Mouse (Mus musculus): ENCODE results near the gene Golga7b. TPM values are rescaled to one million over a fixed set of nuclear protein-coding genes. Genes with fewer than 3 reads are reported as not detected.
A peak's percentile ranks its signal among the peaks of the same experiment; 100 is the strongest.

Gene Golga7b
- polyA plus RNA-seq, 2 experiments, result 0.11 TPM; not detected in 1

DNA sequence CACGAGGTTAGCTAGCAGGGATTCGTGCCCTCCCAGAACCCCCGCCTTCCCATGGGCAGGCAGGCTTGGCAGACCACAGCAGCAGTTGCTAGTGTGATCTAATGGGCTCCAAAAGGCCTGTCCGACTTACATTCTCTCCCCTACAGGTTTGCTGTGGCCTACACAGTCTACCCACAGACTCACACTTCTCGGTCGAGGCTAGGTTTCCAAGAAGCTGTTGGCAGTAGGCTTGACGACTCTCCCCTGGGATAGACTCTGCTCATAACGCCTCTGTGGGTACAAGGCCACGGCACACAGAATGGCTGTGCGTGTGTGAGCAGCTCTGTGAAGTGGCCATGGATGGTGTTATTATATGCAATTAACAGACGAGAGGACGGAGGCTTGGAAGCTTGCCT lies 9.9 kb downstream of the Golga7b start:
- Histone ChIP-seq H3K9me3 (ENCODE audit: control insufficient read depth, low read length) (no peaks in the 10 kb centered on the region), H3K4me2 (replicated peaks; ENCODE audit: low read depth, low read length, severe bottlenecking) (no peak overlapping the region), H3K9ac (ENCODE audit: low read depth, low read length, severe bottlenecking) (no peak overlapping the region), H3K27me3 (ENCODE audit: control insufficient read depth, insufficient read depth, low read length) (peaks cover 16% of the 10 kb centered on the region), H3K4me1 (ENCODE audit: control insufficient read depth, insufficient read depth, low read length) (0 out of 2 replicates have a peak, but pooled peaks cover 3% of the 10 kb centered on the region), H3K36me3 (ENCODE audit: control insufficient read depth, insufficient read depth, low read length) (no peaks in the 10 kb centered on the region), H3K27ac (replicated peaks; ENCODE audit: low read depth, low read length) (no peak overlapping the region), H3K4me3 (replicated peaks; ENCODE audit: low read length) (no peak overlapping the region)
- no peak for DNase-seq (ENCODE audit: low spot score)
- no peak for TF ChIP-seq POLR2A (IDR thresholded peaks at IDR 0.05; ENCODE audit: borderline replicate concordance, extremely low read depth, insufficient read depth, insufficient read length)
- no peak for ATAC-seq (ENCODE audit: low FRiP score, low read depth)
- WGBS, result 86% methylated on average over 12 of the region's 12 CpGs

DNA sequence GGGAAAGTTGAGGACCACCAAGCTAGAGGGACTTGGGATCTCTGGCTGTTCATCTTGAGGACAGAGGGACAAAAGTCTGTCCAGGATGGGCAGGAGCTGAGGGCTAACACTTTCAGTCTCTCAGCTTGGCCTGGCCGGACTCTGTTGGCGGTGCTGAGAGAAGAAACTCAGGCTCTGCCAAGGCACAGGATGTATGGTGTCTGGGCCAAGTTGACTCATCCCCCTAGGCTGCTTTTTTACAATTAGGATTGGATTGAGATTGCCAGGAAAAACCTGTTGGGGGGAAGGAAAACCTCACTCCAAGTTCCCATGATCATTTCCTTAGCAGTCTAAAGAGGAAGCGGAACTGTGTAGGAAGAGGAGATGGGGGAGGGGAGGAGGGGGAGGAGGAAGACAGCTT lies 10.7 kb downstream of the Golga7b start:
- H3K9me3 ChIP-seq (ENCODE audit: control insufficient read depth, low read length), result no peaks in the 10 kb centered on the region
- H3K4me2 ChIP-seq (replicated peaks; ENCODE audit: low read depth, low read length, severe bottlenecking), result no peak overlapping the region
- H3K9ac ChIP-seq (ENCODE audit: low read depth, low read length, severe bottlenecking), result no peak overlapping the region
- no peak for ATAC-seq (ENCODE audit: low FRiP score, low read depth)
- H3K4me1 ChIP-seq (ENCODE audit: control insufficient read depth, insufficient read depth, low read length), result 0 out of 2 replicates have a peak, but pooled peaks cover 3% of the 10 kb centered on the region
- H3K36me3 ChIP-seq (ENCODE audit: control insufficient read depth, insufficient read depth, low read length), result no peaks in the 10 kb centered on the region
- no peak overlapping the region for H3K27ac ChIP-seq (replicated peaks; ENCODE audit: low read depth, low read length)
- H3K4me3 ChIP-seq (replicated peaks; ENCODE audit: low read length), result no peak overlapping the region
- no peak for TF ChIP-seq POLR2A (IDR thresholded peaks at IDR 0.05; ENCODE audit: borderline replicate concordance, extremely low read depth, insufficient read depth, insufficient read length)
- DNase-seq (ENCODE audit: low spot score), result no peak
- 92% methylated on average over 3 of the region's 3 CpGs for WGBS
- peaks cover 16% of the 10 kb centered on the region for H3K27me3 ChIP-seq (ENCODE audit: control insufficient read depth, insufficient read depth, low read length)

DNA sequence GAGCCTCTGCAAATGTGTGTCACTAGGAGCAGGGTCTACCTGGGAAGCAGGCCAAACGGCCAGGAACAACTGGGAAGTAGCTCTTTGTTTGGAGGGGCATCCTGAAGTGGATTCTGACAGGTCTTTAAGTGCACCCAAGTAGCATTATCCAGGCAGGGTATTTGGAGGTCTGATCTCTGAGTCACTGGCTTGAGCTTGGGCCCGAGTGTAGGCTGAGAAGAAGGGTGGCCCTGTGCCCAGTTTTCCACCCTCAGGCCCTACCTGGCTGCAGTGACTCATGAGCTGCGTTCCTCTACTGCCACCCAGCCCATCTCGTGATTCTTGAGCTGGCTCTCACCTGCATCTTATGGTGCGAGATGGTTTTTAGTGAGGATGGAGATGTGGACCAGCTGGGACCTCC lies 11.2 kb downstream of the Golga7b start:
- ATAC-seq (ENCODE audit: low FRiP score, low read depth) (no peak), DNase-seq (ENCODE audit: low spot score) (no peak)
- Histone ChIP-seq H3K27me3 (ENCODE audit: control insufficient read depth, insufficient read depth, low read length) (peaks cover 16% of the 10 kb centered on the region), H3K4me2 (replicated peaks; ENCODE audit: low read depth, low read length, severe bottlenecking) (no peak overlapping the region), H3K4me1 (ENCODE audit: control insufficient read depth, insufficient read depth, low read length) (0 out of 2 replicates have a peak, but pooled peaks cover 3% of the 10 kb centered on the region), H3K9ac (ENCODE audit: low read depth, low read length, severe bottlenecking) (no peak overlapping the region), H3K9me3 (ENCODE audit: control insufficient read depth, low read length) (no peaks in the 10 kb centered on the region), H3K36me3 (ENCODE audit: control insufficient read depth, insufficient read depth, low read length) (no peaks in the 10 kb centered on the region), H3K27ac (replicated peaks; ENCODE audit: low read depth, low read length) (no peak overlapping the region), H3K4me3 (replicated peaks; ENCODE audit: low read length) (no peak overlapping the region)
- WGBS, result 77% methylated on average over 5 of the region's 5 CpGs
- TF ChIP-seq POLR2A (IDR thresholded peaks at IDR 0.05; ENCODE audit: borderline replicate concordance, extremely low read depth, insufficient read depth, insufficient read length), result no peak

DNA sequence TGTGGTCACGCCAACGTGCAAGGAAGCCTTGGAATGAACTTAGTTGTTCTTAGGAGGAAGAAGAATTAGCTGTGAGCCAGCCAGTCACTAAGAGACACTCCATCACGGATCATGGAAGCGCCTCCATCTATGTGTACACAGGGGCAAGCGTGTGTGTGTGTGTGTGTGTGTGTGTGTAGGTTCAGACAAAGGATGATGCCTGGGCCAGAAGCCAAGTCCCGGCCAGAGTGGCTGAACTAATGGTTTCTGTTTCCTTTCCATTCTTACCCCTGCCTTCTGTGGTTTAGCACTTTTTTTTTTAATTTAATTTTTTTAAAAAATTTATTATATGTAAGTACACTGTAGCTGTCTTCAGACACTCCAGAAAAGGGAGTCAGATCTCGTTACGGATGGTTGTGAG lies 13.1 kb downstream of the Golga7b start:
- no peaks in the 10 kb centered on the region for H3K36me3 ChIP-seq (ENCODE audit: control insufficient read depth, insufficient read depth, low read length)
- no peak overlapping the region for H3K9ac ChIP-seq (ENCODE audit: low read depth, low read length, severe bottlenecking)
- H3K4me1 ChIP-seq (ENCODE audit: control insufficient read depth, insufficient read depth, low read length), result 0 out of 2 replicates have a peak, but pooled peaks cover 1% of the 10 kb centered on the region
- H3K9me3 ChIP-seq (ENCODE audit: control insufficient read depth, low read length), result no peaks in the 10 kb centered on the region
- DNase-seq (ENCODE audit: low spot score) (no peak), ATAC-seq (ENCODE audit: low FRiP score, low read depth) (no peak)
- H3K4me2 ChIP-seq (replicated peaks; ENCODE audit: low read depth, low read length, severe bottlenecking), result no peak overlapping the region
- H3K27ac ChIP-seq (replicated peaks; ENCODE audit: low read depth, low read length), result no peak overlapping the region
- peaks cover 3% of the 10 kb centered on the region for H3K27me3 ChIP-seq (ENCODE audit: control insufficient read depth, insufficient read depth, low read length)
- WGBS, result 88% methylated on average over 8 of the region's 8 CpGs
- no peak overlapping the region for H3K4me3 ChIP-seq (replicated peaks; ENCODE audit: low read length)
- TF ChIP-seq POLR2A (IDR thresholded peaks at IDR 0.05; ENCODE audit: borderline replicate concordance, extremely low read depth, insufficient read depth, insufficient read length), result no peak

DNA sequence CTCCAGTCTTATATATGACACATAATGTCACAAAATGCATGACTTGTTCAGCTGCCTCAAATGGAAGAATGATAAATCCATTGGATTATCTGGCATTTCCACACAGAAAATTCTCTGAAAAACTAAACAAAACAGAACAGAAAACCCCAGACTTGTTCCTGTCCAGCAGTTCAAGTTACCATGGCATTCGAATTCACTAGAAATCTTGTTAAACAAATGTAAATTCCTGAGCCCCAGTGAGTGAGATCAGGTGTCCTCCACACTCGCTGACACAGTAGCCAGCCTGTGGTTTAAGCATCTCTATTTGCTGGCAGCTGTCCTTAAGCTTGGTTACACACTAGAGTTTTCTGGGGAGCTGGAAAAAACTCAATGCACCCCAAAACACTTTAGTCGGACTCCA lies 16.1 kb downstream of the Golga7b start:
- no peaks in the 10 kb centered on the region for H3K36me3 ChIP-seq (ENCODE audit: control insufficient read depth, insufficient read depth, low read length)
- no peak overlapping the region for H3K4me3 ChIP-seq (replicated peaks; ENCODE audit: low read length)
- no peaks in the 10 kb centered on the region for H3K27me3 ChIP-seq (ENCODE audit: control insufficient read depth, insufficient read depth, low read length)
- TF ChIP-seq POLR2A (IDR thresholded peaks at IDR 0.05; ENCODE audit: borderline replicate concordance, extremely low read depth, insufficient read depth, insufficient read length), result no peak
- 28% methylated on average over 3 of the region's 3 CpGs for WGBS
- H3K9me3 ChIP-seq (ENCODE audit: control insufficient read depth, low read length), result no peaks in the 10 kb centered on the region
- no peak overlapping the region for H3K4me2 ChIP-seq (replicated peaks; ENCODE audit: low read depth, low read length, severe bottlenecking)
- DNase-seq (ENCODE audit: low spot score) (no peak), ATAC-seq (ENCODE audit: low FRiP score, low read depth) (no peak)
- H3K9ac ChIP-seq (ENCODE audit: low read depth, low read length, severe bottlenecking), result no peak overlapping the region
- peaks cover 3% of the 10 kb centered on the region; the same call in 1 of the 2 replicates for H3K4me1 ChIP-seq (ENCODE audit: control insufficient read depth, insufficient read depth, low read length)
- H3K27ac ChIP-seq (replicated peaks; ENCODE audit: low read depth, low read length), result no peak overlapping the region

DNA sequence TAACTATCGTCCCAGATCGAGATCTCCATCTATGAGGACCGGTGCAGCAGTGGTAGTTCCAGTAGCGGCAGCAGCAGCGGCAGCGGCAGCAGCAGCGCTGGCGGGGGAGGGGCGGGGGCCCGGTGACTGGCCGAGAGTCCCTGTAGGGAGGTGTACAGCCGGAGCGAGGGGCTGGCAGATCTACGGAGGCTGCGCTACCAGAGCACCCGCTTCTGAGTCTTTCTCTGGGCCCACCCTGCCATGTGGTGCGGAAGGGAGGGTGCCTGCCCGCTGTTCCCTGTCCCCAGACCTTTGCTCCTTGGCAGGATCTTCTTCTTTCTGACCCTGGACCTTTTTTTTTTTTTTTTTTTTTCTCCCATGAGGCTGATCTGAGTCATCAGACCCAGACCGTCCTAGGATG lies 21.0 kb downstream of the Golga7b start:
- H3K4me3 ChIP-seq (replicated peaks; ENCODE audit: low read length), result no peak overlapping the region
- no peak for DNase-seq (ENCODE audit: low spot score)
- TF ChIP-seq POLR2A (IDR thresholded peaks at IDR 0.05; ENCODE audit: borderline replicate concordance, extremely low read depth, insufficient read depth, insufficient read length), result no peak
- H3K9me3 ChIP-seq (ENCODE audit: control insufficient read depth, low read length), result no peaks in the 10 kb centered on the region
- peaks cover 3% of the 10 kb centered on the region; the same call in 1 of the 2 replicates for H3K4me1 ChIP-seq (ENCODE audit: control insufficient read depth, insufficient read depth, low read length)
- ATAC-seq (ENCODE audit: low FRiP score, low read depth), result no peak
- no peaks in the 10 kb centered on the region for H3K27me3 ChIP-seq (ENCODE audit: control insufficient read depth, insufficient read depth, low read length)
- no peaks in the 10 kb centered on the region for H3K36me3 ChIP-seq (ENCODE audit: control insufficient read depth, insufficient read depth, low read length)
- H3K9ac ChIP-seq (ENCODE audit: low read depth, low read length, severe bottlenecking), result no peak overlapping the region
- peak overlapping the region; percentile 40 for H3K4me2 ChIP-seq (replicated peaks; ENCODE audit: low read depth, low read length, severe bottlenecking)
- no peak overlapping the region for H3K27ac ChIP-seq (replicated peaks; ENCODE audit: low read depth, low read length)
- 2% methylated on average over 18 of the region's 19 CpGs for WGBS
